ENCODE assay signal across 8 mouse cellular contexts in the genomic region with DNA sequence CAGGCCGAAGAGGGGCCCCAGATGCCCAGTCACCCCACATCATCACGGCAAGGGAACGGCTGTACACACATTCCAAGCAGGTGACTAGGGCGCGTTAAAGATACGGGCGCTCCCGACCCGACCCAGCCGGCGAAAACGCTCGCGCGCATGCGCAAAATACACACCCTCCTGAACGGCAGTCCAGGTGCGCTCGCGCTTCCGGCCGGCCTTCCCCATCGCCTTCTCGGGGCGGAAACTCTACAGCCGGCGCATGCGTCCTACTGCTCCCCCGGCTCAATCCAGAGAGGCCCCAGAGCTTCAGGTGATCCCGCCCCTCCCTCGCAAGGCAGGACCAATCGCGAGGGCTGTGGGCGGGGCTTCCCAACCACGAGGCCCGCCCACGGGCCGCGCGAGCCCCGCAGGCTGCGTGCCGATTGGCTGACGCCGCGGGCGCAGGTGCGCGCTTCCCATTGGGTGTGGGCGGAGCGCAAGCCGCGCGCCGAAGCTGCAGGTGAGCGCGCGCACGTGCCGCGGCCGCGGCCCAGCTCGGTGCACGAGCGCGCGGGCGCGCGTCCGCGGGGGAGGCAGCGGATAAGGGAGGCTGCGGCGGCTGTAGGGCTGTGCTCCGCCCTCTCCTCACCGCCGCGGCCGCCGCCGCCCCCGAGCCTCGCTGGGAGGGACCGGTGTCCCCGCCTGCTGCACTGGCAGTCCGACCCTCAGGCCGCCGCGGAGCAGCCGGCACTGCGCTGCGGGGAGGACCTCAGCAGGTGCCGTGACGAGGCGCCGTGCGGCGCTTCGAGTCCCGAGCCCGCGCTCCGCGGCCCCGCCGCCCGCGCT. TPM values are rescaled to one million over a fixed set of nuclear protein-coding genes. Genes with fewer than 3 reads are reported as not detected.
DNase-seq lines count a peak whose midpoint lies in the region; ATAC-seq and TF ChIP-seq lines count a peak whose summit lies in the region.

A gene (plus strand): TSS at position 574 of the 816 bp plus-strand sequence.

- H3K27me3 ChIP-seq in megakaryocyte, embryonic 14.5 days (replicated peaks) = peaks cover 69% of the 10 kb centered on the region

- H3K4me1 ChIP-seq in cortical plate, adult 2 months (ENCODE audit: control insufficient read depth, insufficient read depth, low read length) = no peaks in the 10 kb centered on the region
- peaks cover 56% of the 10 kb centered on the region for H3K4me1 ChIP-seq in megakaryocyte, embryonic 14.5 days

- ATAC-seq in activated CD4-positive, CD25-positive, alpha-beta regulatory T cell, adult 4 months = peak; percentile 92

- TF ChIP-seq CTCF in cortical plate, adult 2 months (IDR thresholded peaks at IDR 0.05; ENCODE audit: extremely low read depth, insufficient read depth, low read length) = no peak

- peak within 1 kb of the TSS; percentile 96 for H3K27ac ChIP-seq in cortical plate, adult 2 months (ENCODE audit: insufficient read depth, low read length)

- TF ChIP-seq POLR2A in cortical plate, adult 2 months (IDR thresholded peaks at IDR 0.05; ENCODE audit: extremely low read depth, insufficient read depth, low read length) = peak; percentile 43; the same call in 1 of the 2 replicates

- H3K36me3 ChIP-seq in megakaryocyte, embryonic 14.5 days (replicated peaks; ENCODE audit: low read length) = no peaks in the 10 kb centered on the region

- H3K9me3 ChIP-seq in megakaryocyte, embryonic 14.5 days = no peaks in the 10 kb centered on the region

- peak; percentile 85 to 90 for DNase-seq in gastrocnemius, adult 8-10 months (ENCODE audit: low spot score in 2 of 2)
- peak; percentile 90 for DNase-seq in hindlimb bud, embryonic 11.5 days (ENCODE audit: extremely low spot score, low read depth, low spot score)
- DNase-seq in left cerebral cortex, adult 8-10 months (ENCODE audit: low spot score in 2 of 2) = peak; percentile 78 to 99
- peak; percentile 98 to 99 for DNase-seq in right cerebral cortex, postnatal 10 days (ENCODE audit: low spot score in 2 of 2)
- peak; percentile 86 for DNase-seq in urinary bladder, postnatal 25 days (ENCODE audit: low spot score)

- peak within 1 kb of the TSS; percentile 40 for H3K4me3 ChIP-seq in cortical plate, adult 2 months (ENCODE audit: insufficient read depth, low read length)
- H3K4me3 ChIP-seq in megakaryocyte, embryonic 14.5 days (replicated peaks) = peak within 1 kb of the TSS; percentile 97

RNA-seq across cellular contexts. Expression of the gene that starts here (rescaled TPM):
- polyA plus RNA-seq in activated CD4-positive, CD25-positive, alpha-beta regulatory T cell, adult 4 months (2017; shearing (Covaris generic)) = 1 to 10 TPM in 1 of 2 experiments, under 1 TPM in 1; 0.48 to 1.1 TPM
- 3.3 and 3.6 TPM in 2 replicates for polyA plus RNA-seq in cortical plate, adult 2 months (2012; rRNA removed)
- 1 to 10 TPM in 3 of 4 experiments, under 1 TPM in 1; 0.73 to 1.8 (median 1.2) TPM for total RNA-seq in gastrocnemius, adult 8-10 months (2022)
- total RNA-seq in left cerebral cortex, adult 8-10 months (2022) = 1 to 10 TPM; 4.7 to 6.5 (median 5.8) TPM
- polyA plus RNA-seq in megakaryocyte, embryonic 14.5 days (2012; ENCODE audit: insufficient read depth, low replicate concordance) = 1.4 and 1.8 TPM in 2 replicates

Comparison
In these comparisons a context has a peak if more than half of its experiments do, and no peak if none do; other contexts are left out.
1. Peak in every context shown above with its lines: DNase-seq, ATAC-seq, H3K4me3 ChIP-seq and H3K27ac ChIP-seq.